23 mouse cellular contexts compared by ENCODE assay signal in genomic region chr3:52037260-52037659, GRCm38 (mm10).
DNase-seq lines count a peak whose midpoint lies in the region; ATAC-seq lines count a peak whose summit lies in the region.
"Had no signal": no experiment of that assay in that cellular context is flagged by ENCODE, and none has a peak within 500 bp of the region (broad histone marks: within the 10 kb centered on the region; RNA-seq: fewer than 3 reads in every experiment).

No protein-coding gene starts in this region.

- H3K9me3 ChIP-seq in forebrain, embryonic 10.5 days = no peaks in the 10 kb centered on the region
- no peaks in the 10 kb centered on the region for H3K9me3 ChIP-seq in forebrain, embryonic 15.5 days
- H3K9me3 ChIP-seq in kidney, embryonic 14.5 days (ENCODE audit: control insufficient read depth, low read length) = no peaks in the 10 kb centered on the region
- H3K9me3 ChIP-seq: embryonic facial prominence, embryonic 13.5 days; G1E; heart, embryonic 13.5 days; hindbrain, embryonic 12.5 days had no signal

- ATAC-seq in forebrain, embryonic 15.5 days (replicated peaks) = no peak
- peak; percentile 44; the same call in 1 of the 2 replicates for ATAC-seq in kidney, embryonic 14.5 days (ENCODE audit: low FRiP score, low TSS enrichment)
- ATAC-seq: CD4-positive, CD25-positive, alpha-beta regulatory T cell, adult 4 months; forebrain, embryonic 14.5 days; hindbrain, embryonic 16.5 days had no signal

- DNase-seq in forebrain, embryonic 10.5 days (ENCODE audit: extremely low spot score, low spot score) = no peak
- DNase-seq in kidney, postnatal 25 days = no peak
- peak; percentile 14 for DNase-seq in kidney, postnatal 14 days
- DNase-seq in kidney, adult 11 months = no peak
- no peak for DNase-seq in layer of hippocampus, postnatal 25 days (ENCODE audit: extremely low spot score in 1 of 2, low spot score in 1 of 2)
- DNase-seq: adrenal gland, adult 8-10 months; adrenal gland, postnatal 36 days; B cell, adult 2 months; cerebellum, adult 11 months; cerebellum, adult 8-10 months; cerebellum, postnatal 25 days; gastrocnemius, postnatal 10 days; heart, adult 2 months; heart, postnatal 4 days had no signal

- H3K27ac ChIP-seq in forebrain, embryonic 10.5 days = peak overlapping the region; percentile 41; the same call in 1 of the 2 replicates
- H3K27ac ChIP-seq in forebrain, embryonic 15.5 days (replicated peaks) = no peak overlapping the region
- no peak overlapping the region for H3K27ac ChIP-seq in kidney, embryonic 14.5 days (ENCODE audit: low read depth, low read length)
- H3K27ac ChIP-seq: embryonic facial prominence, embryonic 13.5 days; heart, adult 2 months; heart, embryonic 13.5 days; hindbrain, embryonic 12.5 days had no signal

- H3K4me2 ChIP-seq in forebrain, embryonic 15.5 days (replicated peaks) = no peak overlapping the region
- no peak overlapping the region for H3K4me2 ChIP-seq in kidney, embryonic 14.5 days (replicated peaks; ENCODE audit: low read depth, low read length)
- H3K4me2 ChIP-seq: embryonic facial prominence, embryonic 13.5 days; heart, embryonic 13.5 days; hindbrain, embryonic 12.5 days had no signal

- H3K4me1 ChIP-seq in forebrain, embryonic 10.5 days = peaks cover 79% of the 10 kb centered on the region
- peaks cover 3% of the 10 kb centered on the region; the same call in 1 of the 2 replicates for H3K4me1 ChIP-seq in forebrain, embryonic 15.5 days
- peaks cover 40% of the 10 kb centered on the region for H3K4me1 ChIP-seq in kidney, embryonic 14.5 days (ENCODE audit: control insufficient read depth, insufficient read depth, low read length)

- no peaks in the 10 kb centered on the region for H3K27me3 ChIP-seq in forebrain, embryonic 10.5 days (ENCODE audit: poor library complexity, severe bottlenecking)
- H3K27me3 ChIP-seq in forebrain, embryonic 15.5 days = no peaks in the 10 kb centered on the region
- no peaks in the 10 kb centered on the region for H3K27me3 ChIP-seq in kidney, embryonic 14.5 days (ENCODE audit: control insufficient read depth, insufficient read depth, low read length)
- H3K27me3 ChIP-seq: embryonic facial prominence, embryonic 13.5 days; hindbrain, embryonic 12.5 days had no signal

- no peak overlapping the region for H3K9ac ChIP-seq in forebrain, embryonic 15.5 days (replicated peaks)
- no peak overlapping the region for H3K9ac ChIP-seq in kidney, embryonic 14.5 days (ENCODE audit: low read depth, low read length)
- H3K9ac ChIP-seq: embryonic facial prominence, embryonic 13.5 days; heart, embryonic 13.5 days; hindbrain, embryonic 12.5 days had no signal

- 49% methylated on average over 5 of the region's 5 CpGs for WGBS in forebrain, embryonic 10.5 days
- WGBS in forebrain, embryonic 15.5 days = 56% methylated on average over 5 of the region's 5 CpGs
- 18% methylated on average over 5 of the region's 5 CpGs for WGBS in kidney, embryonic 14.5 days

- no peak overlapping the region for H3K4me3 ChIP-seq in forebrain, embryonic 10.5 days
- no peak overlapping the region for H3K4me3 ChIP-seq in forebrain, embryonic 15.5 days
- H3K4me3 ChIP-seq in kidney, embryonic 14.5 days (ENCODE audit: low read length) = no peak overlapping the region
- H3K4me3 ChIP-seq: embryonic facial prominence, embryonic 13.5 days; heart, adult 2 months; heart, embryonic 13.5 days; hindbrain, embryonic 12.5 days had no signal

- 0 out of 2 replicates have a peak, but pooled peaks cover 2% of the 10 kb centered on the region for H3K36me3 ChIP-seq in forebrain, embryonic 10.5 days (replicated peaks)
- no peaks in the 10 kb centered on the region for H3K36me3 ChIP-seq in forebrain, embryonic 15.5 days
- no peaks in the 10 kb centered on the region for H3K36me3 ChIP-seq in kidney, embryonic 14.5 days (ENCODE audit: control insufficient read depth, insufficient read depth, low read length)
- H3K36me3 ChIP-seq: embryonic facial prominence, embryonic 13.5 days; G1E; heart, embryonic 13.5 days; hindbrain, embryonic 12.5 days had no signal
